Mouse (Mus musculus) heart, postnatal 0 days (tissue): Measurements from ENCODE around the gene Ispd. TPM values are rescaled to one million over a fixed set of nuclear protein-coding genes. Genes with fewer than 3 reads are reported as not detected.

Source experiments
- ATAC-seq: fragments of 200-750 bp; cut with Nextera tagmentation; 2 replicates; pipeline ENCODE4 v1.8.0; 2017; ENCODE audit warnings: low read depth, moderate number of reproducible peaks, moderate library complexity; ENCODE audit not compliant: insufficient read depth
- DNase-seq: peaks from one replicate; pipeline ENCODE4 v3.0.0-alpha.2; 2016; ENCODE audit warnings: low spot score
- H3K27ac ChIP-seq: fragments of 300-500 bp; sonication (generic); 2 replicates; pipeline ENCODE4 v1.5.1; 2014; ENCODE audit warnings: low read depth, mild to moderate bottlenecking
- H3K27me3 ChIP-seq: fragments of 300-500 bp; sonication (generic); 2 replicates; pipeline ENCODE4 v1.6.1; 2014; ENCODE audit warnings: low read length, mixed read lengths; ENCODE audit not compliant: control insufficient read depth, insufficient read depth
- H3K36me3 ChIP-seq: fragments of 300-500 bp; sonication (generic); replicated peaks from 2 replicates; pipeline ENCODE4 v1.6.1; 2014; ENCODE audit warnings: low read length, mixed read lengths; ENCODE audit not compliant: control insufficient read depth, insufficient read depth
- H3K4me1 ChIP-seq: fragments of 300-500 bp; sonication (generic); 2 replicates; pipeline ENCODE4 v1.6.1; 2014; ENCODE audit warnings: antibody characterized with exemption; ENCODE audit not compliant: control insufficient read depth, insufficient read depth
- H3K4me2 ChIP-seq: fragments of 300-500 bp; sonication (generic); 2 replicates; pipeline ENCODE4 v1.6.1; 2014; ENCODE audit warnings: low read depth, mild to moderate bottlenecking, low read length, moderate library complexity
- H3K4me3 ChIP-seq: fragments of 300-500 bp; sonication (generic); 2 replicates; pipeline ENCODE4 v1.5.1; 2014; ENCODE audit warnings: low read depth, low read length
- H3K9ac ChIP-seq: fragments of 300-500 bp; sonication (generic); replicated peaks from 2 replicates; pipeline ENCODE4 v1.6.1; 2014; ENCODE audit warnings: low read depth, low read length, mixed read lengths
- H3K9me3 ChIP-seq: fragments of 300-500 bp; sonication (generic); replicated peaks from 2 replicates; pipeline ENCODE4 v1.6.1; 2016; ENCODE audit warnings: low read length; ENCODE audit not compliant: control insufficient read depth
- CTCF ChIP-seq: IDR thresholded peaks from 2 replicates; pipeline ENCODE4 v1.5.1; 2016; ENCODE audit warnings: antibody characterized with exemption, control low read depth, low read depth
- EP300 ChIP-seq: IDR thresholded peaks from 2 replicates; pipeline ENCODE4 v1.6.1; 2016; ENCODE audit warnings: antibody characterized with exemption, low read depth
- WGBS: fragments of 180-500 bp; shearing (Covaris S2); extraction: QIAGEN DNeasy Blood & Tissue Kit; methylation state at CpG from one replicate; pipeline ENCODE4 v1.1.7; 2014; 5-methylcytosine and 5-hydroxymethylcytosine counted together
- polyA plus RNA-seq: library from polyadenylated mRNA; unstranded; fragments of >200 nt; fragmentation: Nextera tagmentation; extraction: Ambion mirVana; gene quantifications from 2 replicates; pipeline ENCODE4 v1.2.1, GENCODE M21; 2015
- total RNA-seq: library from RNA; depleted of rRNA; stranded (reverse); fragments of >200 nt; gene quantifications from 2 replicates; pipeline ENCODE4 v1.2.3, GENCODE M21; 2014; ENCODE audit warnings: low replicate concordance

The Ispd gene
- total and polyA plus RNA-seq, 2 experiments from 2014 or later, result 6.6 to 8.5 TPM

GRCm38 (mm10) chr12:36670915-36671579 is 289.8 kb downstream of the Ispd start:
- no peak overlapping the region for H3K27ac ChIP-seq
- no peak overlapping the region for H3K9ac ChIP-seq
- H3K9me3 ChIP-seq, result no peaks in the 10 kb centered on the region
- TF ChIP-seq CTCF (peak; percentile 74), EP300 (no peak)
- ATAC-seq (no peak), DNase-seq (peak; percentile 40)
- no peaks in the 10 kb centered on the region for H3K27me3 ChIP-seq
- no peaks in the 10 kb centered on the region for H3K4me1 ChIP-seq
- no peaks in the 10 kb centered on the region for H3K36me3 ChIP-seq
- no peak overlapping the region for H3K4me3 ChIP-seq
- WGBS, result 33% methylated on average over 10 of the region's 10 CpGs
- H3K4me2 ChIP-seq, result 0 out of 2 replicates have a peak overlapping the region, but pooled peaks have one; percentile 6

- no peak overlapping the region for H3K9ac ChIP-seq
- no peak for DNase-seq
- TF ChIP-seq EP300 (no peak), CTCF (no peak)
- no peaks in the 10 kb centered on the region for H3K36me3 ChIP-seq
- H3K4me2 ChIP-seq, result no peak overlapping the region
- no peak for ATAC-seq
- 41% methylated on average over 2 of the region's 2 CpGs for WGBS
- no peak overlapping the region for H3K4me3 ChIP-seq
- H3K27ac ChIP-seq, result no peak overlapping the region
- no peaks in the 10 kb centered on the region for H3K9me3 ChIP-seq
- H3K4me1 ChIP-seq, result no peaks in the 10 kb centered on the region
- no peaks in the 10 kb centered on the region for H3K27me3 ChIP-seq
These were observed 293.2 kb downstream of the Ispd start for GRCm38 (mm10) chr12:36674481-36674880.

GRCm38 (mm10) chr12:36678220-36678619 is 297.0 kb downstream of the Ispd start:
- H3K27me3 ChIP-seq, result no peaks in the 10 kb centered on the region
- no peak for DNase-seq
- no peak overlapping the region for H3K4me3 ChIP-seq
- TF ChIP-seq CTCF (no peak), EP300 (no peak)
- H3K36me3 ChIP-seq, result no peaks in the 10 kb centered on the region
- no peak overlapping the region for H3K9ac ChIP-seq
- ATAC-seq, result no peak
- no peaks in the 10 kb centered on the region for H3K4me1 ChIP-seq
- no peak overlapping the region for H3K4me2 ChIP-seq
- H3K9me3 ChIP-seq, result no peaks in the 10 kb centered on the region
- 82% methylated on average over 4 of the region's 4 CpGs for WGBS
- H3K27ac ChIP-seq, result no peak overlapping the region

- Histone ChIP-seq H3K9me3 (no peaks in the 10 kb centered on the region), H3K4me3 (no peak overlapping the region), H3K4me1 (no peaks in the 10 kb centered on the region), H3K27me3 (no peaks in the 10 kb centered on the region), H3K4me2 (no peak overlapping the region), H3K27ac (no peak overlapping the region), H3K9ac (no peak overlapping the region), H3K36me3 (no peaks in the 10 kb centered on the region)
- no peak for TF ChIP-seq CTCF
- no peak for TF ChIP-seq EP300
- 73% methylated on average over 2 of the region's 2 CpGs for WGBS
- ATAC-seq (no peak), DNase-seq (no peak)
These were observed 299.7 kb downstream of the Ispd start for GRCm38 (mm10) chr12:36680883-36681505.

- Histone ChIP-seq H3K4me3 (no peak overlapping the region), H3K27me3 (no peaks in the 10 kb centered on the region), H3K27ac (no peak overlapping the region), H3K4me1 (no peaks in the 10 kb centered on the region), H3K4me2 (no peak overlapping the region), H3K36me3 (no peaks in the 10 kb centered on the region), H3K9me3 (no peaks in the 10 kb centered on the region), H3K9ac (no peak overlapping the region)
- DNase-seq (no peak), ATAC-seq (no peak)
- TF ChIP-seq CTCF (no peak), EP300 (no peak)
- WGBS, result 65% methylated on average over 6 of the region's 6 CpGs
These were observed 300.5 kb downstream of the Ispd start for GRCm38 (mm10) chr12:36681779-36682178.

GRCm38 (mm10) chr12:36694072-36694471 is 312.8 kb downstream of the Ispd start:
- no peak for TF ChIP-seq EP300
- no peak for TF ChIP-seq CTCF
- ATAC-seq (no peak), DNase-seq (no peak)
- H3K36me3 ChIP-seq, result no peaks in the 10 kb centered on the region
- H3K4me3 ChIP-seq, result no peak overlapping the region
- no peaks in the 10 kb centered on the region for H3K27me3 ChIP-seq
- no peak overlapping the region for H3K9ac ChIP-seq
- WGBS, result 77% methylated on average over 2 of the region's 2 CpGs
- H3K27ac ChIP-seq, result no peak overlapping the region
- H3K4me2 ChIP-seq, result no peak overlapping the region
- H3K9me3 ChIP-seq, result no peaks in the 10 kb centered on the region
- no peaks in the 10 kb centered on the region for H3K4me1 ChIP-seq
